Mouse (Mus musculus) sigmoid colon, adult 10 weeks (tissue): ENCODE measurements around the gene Alx1. TPM values are rescaled to one million over a fixed set of nuclear protein-coding genes. Genes with fewer than 3 reads are reported as not detected.

Experiments used
- polyA plus RNA-seq: library from polyadenylated mRNA; stranded (reverse); fragments of 350-450 nt; fragmentation: Illumina TruSeq; extraction: RNeasy Lipid Tissue Mini Kit (QIAGEN cat#74804); gene quantifications from one replicate; pipeline ENCODE4 v1.2.3, GENCODE M21; 2014; ENCODE audit warnings: low read depth, low replicate concordance

Alx1 gene
- polyA plus RNA-seq, result not detected

GRCm38 (mm10) chr10:103029730-103030490 is at the start of gene Alx1:
Gene Alx1, minus strand, starts transcription at chr10:103030215.

Other genes starting within 250 kb of the Alx1 start
- not detected for gene Lrriq1, start 206.1 kb upstream of the Alx1 start, polyA plus RNA-seq